Mouse (Mus musculus) midbrain, embryonic 11.5 days (tissue): ENCODE data around the gene Scmh1. TPM values are rescaled to one million over a fixed set of nuclear protein-coding genes. Genes with fewer than 3 reads are reported as not detected.
A peak's percentile ranks its signal among the peaks of the same experiment; 100 is the strongest.

Experiments used
- ATAC-seq: fragments of 200-750 bp; cut with Nextera tagmentation; 2 replicates; pipeline ENCODE4 v1.8.0; 2017; ENCODE audit warnings: moderate TSS enrichment, moderate library complexity; ENCODE audit not compliant: low FRiP score
- DNase-seq: peaks from one replicate; pipeline ENCODE4 v3.0.0; 2015; ENCODE audit warnings: low spot score; ENCODE audit errors: missing footprints
- H3K27ac ChIP-seq: fragments of 300-500 bp; sonication (generic); 2 replicates; pipeline ENCODE4 v1.5.1; 2014; ENCODE audit warnings: low read depth, low read length
- H3K27me3 ChIP-seq: fragments of 300-500 bp; sonication (generic); 2 replicates; pipeline ENCODE4 v1.6.1; 2014; ENCODE audit warnings: mild to moderate bottlenecking, low read length, moderate library complexity, mixed read lengths; ENCODE audit not compliant: control insufficient read depth, insufficient read depth
- H3K36me3 ChIP-seq: fragments of 300-500 bp; sonication (generic); 2 replicates; pipeline ENCODE4 v1.6.1; 2014; ENCODE audit warnings: mild to moderate bottlenecking, low read length, moderate library complexity, mixed read lengths; ENCODE audit not compliant: control insufficient read depth, insufficient read depth
- H3K4me1 ChIP-seq: fragments of 300-500 bp; sonication (generic); 2 replicates; pipeline ENCODE4 v1.6.1; 2014; ENCODE audit warnings: low read length; ENCODE audit not compliant: control insufficient read depth, insufficient read depth
- H3K4me2 ChIP-seq: fragments of 300-500 bp; sonication (generic); 2 replicates; pipeline ENCODE4 v1.6.1; 2014; ENCODE audit warnings: mild to moderate bottlenecking, moderate library complexity
- H3K4me3 ChIP-seq: fragments of 300-500 bp; sonication (generic); 2 replicates; pipeline ENCODE4 v1.5.1; 2014; ENCODE audit warnings: low read depth, low read length
- H3K9ac ChIP-seq: fragments of 300-500 bp; sonication (generic); 2 replicates; pipeline ENCODE4 v1.6.1; 2014; ENCODE audit warnings: low read length
- H3K9me3 ChIP-seq: fragments of 300-500 bp; sonication (generic); 2 replicates; pipeline ENCODE4 v1.6.1; 2016; ENCODE audit warnings: low read length; ENCODE audit not compliant: control insufficient read depth
- WGBS: fragments of 180-500 bp; shearing (Covaris S2); extraction: QIAGEN DNeasy Blood & Tissue Kit; methylation state at CpG from one replicate; pipeline ENCODE4 v1.1.7; 2014; 5-methylcytosine and 5-hydroxymethylcytosine counted together
- polyA plus RNA-seq: library from polyadenylated mRNA; unstranded; fragments of >200 nt; fragmentation: Nextera tagmentation; extraction: Ambion mirVana; gene quantifications from 2 replicates; pipeline ENCODE4 v1.2.1, GENCODE M21; 2014

Scmh1 gene
- polyA plus RNA-seq, 1 experiment from 2014 or later = 44.8 TPM

GRCm38 (mm10) chr4:120544896-120545295 is 139.8 kb downstream of the Scmh1 start:
- Histone ChIP-seq H3K27me3 (no peaks in the 10 kb centered on the region), H3K36me3 (peaks cover 36% of the 10 kb centered on the region), H3K4me3 (no peak overlapping the region), H3K27ac (no peak overlapping the region), H3K4me1 (no peaks in the 10 kb centered on the region), H3K4me2 (no peak overlapping the region), H3K9me3 (no peaks in the 10 kb centered on the region), H3K9ac (no peak overlapping the region)
- WGBS = 83% methylated on average over 1 of the region's 1 CpGs
- no peak for ATAC-seq
- no peak for DNase-seq

DNA sequence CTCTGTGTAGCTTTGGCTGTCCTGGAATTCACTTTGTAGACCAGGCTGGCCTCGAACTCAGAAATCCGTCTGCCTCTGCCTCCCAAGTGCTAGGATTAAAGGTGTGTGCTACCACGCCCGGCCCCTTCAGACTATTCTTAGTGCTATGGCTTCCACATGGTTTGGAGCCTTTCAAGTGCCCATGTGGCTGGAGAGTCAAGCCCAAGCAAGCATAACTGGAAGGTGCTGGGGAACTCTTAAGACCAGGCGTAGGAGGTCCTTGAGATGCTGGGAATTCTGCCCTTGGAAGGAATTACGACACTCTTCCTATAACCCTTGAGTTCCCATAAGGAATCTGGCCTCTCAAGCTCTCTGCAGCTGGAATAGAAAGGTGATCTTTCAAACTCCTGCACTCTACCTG is 151.5 kb downstream of the Scmh1 start:
- H3K9me3 ChIP-seq = no peaks in the 10 kb centered on the region
- no peak overlapping the region for H3K4me2 ChIP-seq
- no peak overlapping the region for H3K9ac ChIP-seq
- DNase-seq (no peak), ATAC-seq (no peak)
- peaks cover 39% of the 10 kb centered on the region for H3K36me3 ChIP-seq
- H3K4me1 ChIP-seq = no peaks in the 10 kb centered on the region
- WGBS = 92% methylated on average over 6 of the region's 6 CpGs
- H3K4me3 ChIP-seq = no peak overlapping the region
- no peaks in the 10 kb centered on the region for H3K27me3 ChIP-seq
- H3K27ac ChIP-seq = no peak overlapping the region

GRCm38 (mm10) chr4:120565726-120566125 is 160.6 kb downstream of the Scmh1 start:
- Histone ChIP-seq H3K4me2 (no peak overlapping the region), H3K4me3 (no peak overlapping the region), H3K27me3 (no peaks in the 10 kb centered on the region), H3K36me3 (peaks cover 6% of the 10 kb centered on the region), H3K4me1 (peaks cover 13% of the 10 kb centered on the region), H3K27ac (no peak overlapping the region), H3K9ac (no peak overlapping the region), H3K9me3 (no peaks in the 10 kb centered on the region)
- WGBS = 92% methylated on average over 2 of the region's 2 CpGs
- ATAC-seq (no peak), DNase-seq (no peak)

- ATAC-seq = no peak
- Histone ChIP-seq H3K27ac (no peak overlapping the region), H3K4me1 (peaks cover 15% of the 10 kb centered on the region), H3K27me3 (no peaks in the 10 kb centered on the region), H3K4me3 (no peak overlapping the region), H3K9me3 (no peaks in the 10 kb centered on the region), H3K36me3 (no peaks in the 10 kb centered on the region; the same call in none of the 2 replicates), H3K9ac (peak overlapping the region; percentile 35; the same call in 1 of the 2 replicates), H3K4me2 (peak overlapping the region; percentile 68; the same call in 1 of the 2 replicates)
- 65% methylated on average over 5 of the region's 5 CpGs for WGBS
- DNase-seq = no peak
Measured at GRCm38 (mm10) chr4:120568005-120568404, 162.9 kb downstream of the Scmh1 start.

- H3K9ac ChIP-seq = peak overlapping the region; percentile 93
- DNase-seq (peak; percentile 86), ATAC-seq (no peak)
- peak overlapping the region; percentile 68 for H3K4me2 ChIP-seq
- no peak overlapping the region; the same call in 1 of the 2 replicates for H3K27ac ChIP-seq
- no peaks in the 10 kb centered on the region for H3K27me3 ChIP-seq
- H3K36me3 ChIP-seq = no peaks in the 10 kb centered on the region
- H3K9me3 ChIP-seq = no peaks in the 10 kb centered on the region
- WGBS = 11% methylated on average over 4 of the region's 4 CpGs
- H3K4me1 ChIP-seq = peaks cover 15% of the 10 kb centered on the region
- H3K4me3 ChIP-seq = peak overlapping the region; percentile 76
Measured at GRCm38 (mm10) chr4:120569025-120569424, 163.9 kb downstream of the Scmh1 start.

GRCm38 (mm10) chr4:120569486-120570437 is 164.7 kb downstream of the Scmh1 start, which contains the start of gene Ctps:
TSS of gene Ctps (minus strand) at chr4:120570276.
- Histone ChIP-seq H3K4me1 (peaks cover 15% of the 10 kb centered on the region), H3K9me3 (no peaks in the 10 kb centered on the region), H3K4me3 (peak within 1 kb of the TSS; percentile 76), H3K9ac (peak within 1 kb of the TSS; percentile 93), H3K36me3 (no peaks in the 10 kb centered on the region), H3K27ac (peak within 1 kb of the TSS; percentile 89), H3K4me2 (peak within 1 kb of the TSS; percentile 68), H3K27me3 (no peaks in the 10 kb centered on the region)
- ATAC-seq = peak; percentile 97
- WGBS = under 1% methylated on average over 97 of the region's 97 CpGs
- peak; percentile 100 for DNase-seq

DNA sequence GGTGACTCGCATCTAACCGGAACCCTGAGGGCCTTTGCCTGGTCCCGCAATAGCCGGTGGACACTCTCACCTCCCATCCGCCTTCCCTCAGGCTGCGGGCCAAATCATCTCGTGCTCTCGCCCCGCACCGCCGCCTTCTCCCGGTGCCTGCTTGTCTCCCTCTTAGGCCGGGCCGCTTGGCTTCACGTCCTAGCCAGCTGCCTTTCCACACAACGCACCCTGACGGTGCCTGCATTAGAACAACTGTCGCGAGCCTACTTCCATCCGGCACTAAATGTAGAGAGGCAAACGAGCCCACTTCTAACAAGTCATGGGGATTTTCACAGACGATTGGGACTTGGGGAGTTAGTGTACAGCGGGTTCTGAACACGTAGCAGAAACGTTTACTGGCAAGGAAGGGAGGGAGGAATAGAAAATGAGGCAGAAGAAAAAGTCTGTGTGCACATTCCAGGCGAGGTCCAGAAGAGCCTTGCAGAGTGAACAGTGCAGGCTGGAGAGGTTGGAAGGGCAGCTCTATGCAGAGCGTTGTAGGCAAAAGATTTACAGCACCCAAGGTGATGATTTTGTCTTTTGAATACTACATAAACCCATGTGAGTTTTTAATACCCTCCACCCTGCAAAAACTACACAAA is 165.5 kb downstream of the Scmh1 start:
- H3K9me3 ChIP-seq = no peaks in the 10 kb centered on the region
- peaks cover 15% of the 10 kb centered on the region for H3K4me1 ChIP-seq
- no peaks in the 10 kb centered on the region for H3K27me3 ChIP-seq
- DNase-seq = no peak
- peak; percentile 76 for ATAC-seq
- peak overlapping the region; percentile 89 for H3K27ac ChIP-seq
- H3K9ac ChIP-seq = peak overlapping the region; percentile 93
- peak overlapping the region; percentile 68 for H3K4me2 ChIP-seq
- 2% methylated on average over 27 of the region's 27 CpGs for WGBS
- H3K36me3 ChIP-seq = no peaks in the 10 kb centered on the region
- peak overlapping the region; percentile 76 for H3K4me3 ChIP-seq

- H3K4me2 ChIP-seq = peak overlapping the region; percentile 68
- no peak overlapping the region for H3K4me3 ChIP-seq
- DNase-seq (no peak), ATAC-seq (no peak)
- no peaks in the 10 kb centered on the region for H3K27me3 ChIP-seq
- whole genome bisulfite sequencing = 73% methylated on average over 3 of the region's 3 CpGs
- H3K4me1 ChIP-seq = peaks cover 15% of the 10 kb centered on the region
- H3K27ac ChIP-seq = no peak overlapping the region
- H3K9me3 ChIP-seq = no peaks in the 10 kb centered on the region
- H3K9ac ChIP-seq = no peak overlapping the region
- no peaks in the 10 kb centered on the region for H3K36me3 ChIP-seq
Measured at GRCm38 (mm10) chr4:120571070-120571464, 166.0 kb downstream of the Scmh1 start.

DNA sequence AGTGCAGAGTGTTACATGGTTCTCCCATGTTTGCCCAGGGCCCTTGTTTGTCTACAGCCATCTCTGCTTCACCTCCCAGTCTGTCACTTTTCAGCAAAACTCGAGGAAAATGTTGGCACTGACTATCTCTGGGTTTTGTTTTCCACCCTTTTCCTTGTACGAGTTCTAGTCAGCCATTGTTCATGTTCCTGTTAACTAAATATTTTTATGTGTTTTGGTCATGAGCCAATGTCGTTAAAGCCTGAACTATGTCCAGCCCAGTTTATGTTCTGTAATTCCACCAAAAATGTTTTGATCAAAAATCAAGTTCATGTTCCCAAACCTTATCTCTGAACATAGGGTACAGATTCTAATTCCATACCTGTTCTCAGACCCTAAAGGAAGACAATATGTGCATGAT is 166.6 kb downstream of the Scmh1 start:
- no peaks in the 10 kb centered on the region for H3K27me3 ChIP-seq
- H3K27ac ChIP-seq = no peak overlapping the region
- H3K9ac ChIP-seq = no peak overlapping the region
- H3K9me3 ChIP-seq = no peaks in the 10 kb centered on the region
- no peaks in the 10 kb centered on the region for H3K36me3 ChIP-seq
- no peak overlapping the region for H3K4me3 ChIP-seq
- no peak overlapping the region for H3K4me2 ChIP-seq
- DNase-seq (no peak), ATAC-seq (no peak)
- 83% methylated on average over 3 of the region's 3 CpGs for WGBS
- peaks cover 15% of the 10 kb centered on the region for H3K4me1 ChIP-seq
